Mouse (Mus musculus) forebrain, embryonic 13.5 days (tissue): ENCODE measurements at regions not wholly inside any gene's neighbourhood (a gene's known extent, or its start where the extent isn't known, plus 50 kb on each side); places are given as distances from the start of the nearest gene placed in this dataset.

ENCODE experiments used
- ATAC-seq: fragments of 200-750 bp; cut with Nextera tagmentation; 2 replicates; pipeline ENCODE4 v1.8.0; 2017
- H3K27ac ChIP-seq: fragments of 300-500 bp; sonication (generic); 2 replicates; pipeline ENCODE4 v1.5.1; 2015; ENCODE audit warnings: inconsistent platforms, mild to moderate bottlenecking, moderate library complexity
- H3K27me3 ChIP-seq: fragments of 300-500 bp; sonication (generic); 2 replicates; pipeline ENCODE4 v1.6.1; 2015; ENCODE audit warnings: mild to moderate bottlenecking, inconsistent platforms
- H3K36me3 ChIP-seq: fragments of 300-500 bp; sonication (generic); 2 replicates; pipeline ENCODE4 v1.6.1; 2015; ENCODE audit warnings: mild to moderate bottlenecking, inconsistent platforms; ENCODE audit not compliant: poor library complexity, severe bottlenecking
- H3K4me1 ChIP-seq: fragments of 300-500 bp; sonication (generic); 2 replicates; pipeline ENCODE4 v1.6.1; 2015; ENCODE audit warnings: inconsistent platforms
- H3K4me2 ChIP-seq: fragments of 300-500 bp; sonication (generic); 2 replicates; pipeline ENCODE4 v1.6.1; 2015; ENCODE audit warnings: inconsistent platforms, mild to moderate bottlenecking, moderate library complexity
- H3K4me3 ChIP-seq: fragments of 300-500 bp; sonication (generic); 2 replicates; pipeline ENCODE4 v1.5.1; 2015; ENCODE audit warnings: mild to moderate bottlenecking, inconsistent platforms
- H3K9ac ChIP-seq: fragments of 300-500 bp; sonication (generic); 2 replicates; pipeline ENCODE4 v1.6.1; 2015; ENCODE audit warnings: mild to moderate bottlenecking, inconsistent platforms
- H3K9me3 ChIP-seq: fragments of 300-500 bp; sonication (generic); replicated peaks from 2 replicates; pipeline ENCODE4 v1.6.1; 2016; ENCODE audit warnings: inconsistent platforms
- WGBS: fragments of 180-500 bp; shearing (Covaris S2); methylation state at CpG from one replicate; pipeline ENCODE4 v1.1.7; 2015; 5-methylcytosine and 5-hydroxymethylcytosine counted together

GRCm38 (mm10) chr8:26816977-26817376, 160.1 kb upstream of the Zfp703 start:
- 78% methylated on average over 7 of the region's 7 CpGs for WGBS
- no peak overlapping the region for H3K4me3 ChIP-seq
- H3K27ac ChIP-seq, result no peak overlapping the region
- no peaks in the 10 kb centered on the region for H3K27me3 ChIP-seq
- no peaks in the 10 kb centered on the region for H3K36me3 ChIP-seq
- H3K9me3 ChIP-seq, result no peaks in the 10 kb centered on the region
- no peak overlapping the region for H3K9ac ChIP-seq
- peaks cover 10% of the 10 kb centered on the region for H3K4me1 ChIP-seq
- ATAC-seq, result no peak
- H3K4me2 ChIP-seq, result no peak overlapping the region

- Histone ChIP-seq H3K9me3 (no peaks in the 10 kb centered on the region), H3K4me1 (no peaks in the 10 kb centered on the region), H3K9ac (no peak overlapping the region), H3K27ac (no peak overlapping the region), H3K27me3 (0 out of 2 replicates have a peak, but pooled peaks cover 4% of the 10 kb centered on the region), H3K4me2 (no peak overlapping the region), H3K4me3 (no peak overlapping the region), H3K36me3 (no peaks in the 10 kb centered on the region)
- WGBS, result 89% methylated on average over 8 of the region's 8 CpGs
- no peak for ATAC-seq
Measured at GRCm38 (mm10) chr8:26824189-26824941, 152.8 kb upstream of the Zfp703 start.

- H3K4me3 ChIP-seq, result no peak overlapping the region
- no peak for ATAC-seq
- H3K9me3 ChIP-seq, result no peaks in the 10 kb centered on the region
- H3K27me3 ChIP-seq, result 0 out of 2 replicates have a peak, but pooled peaks cover 4% of the 10 kb centered on the region
- no peak overlapping the region for H3K27ac ChIP-seq
- peaks cover 7% of the 10 kb centered on the region for H3K4me1 ChIP-seq
- no peak overlapping the region for H3K9ac ChIP-seq
- WGBS, result 56% methylated on average over 10 of the region's 10 CpGs
- no peaks in the 10 kb centered on the region for H3K36me3 ChIP-seq
- no peak overlapping the region for H3K4me2 ChIP-seq
Measured at GRCm38 (mm10) chr8:26828311-26828909, 148.7 kb upstream of the Zfp703 start.

- peaks cover 12% of the 10 kb centered on the region for H3K4me1 ChIP-seq
- H3K4me3 ChIP-seq, result no peak overlapping the region
- no peaks in the 10 kb centered on the region for H3K36me3 ChIP-seq
- H3K9ac ChIP-seq, result no peak overlapping the region
- ATAC-seq, result no peak
- WGBS, result 91% methylated on average over 4 of the region's 4 CpGs
- no peak overlapping the region for H3K27ac ChIP-seq
- no peaks in the 10 kb centered on the region for H3K9me3 ChIP-seq
- H3K4me2 ChIP-seq, result no peak overlapping the region
- H3K27me3 ChIP-seq, result 0 out of 2 replicates have a peak, but pooled peaks cover 4% of the 10 kb centered on the region
Measured at GRCm38 (mm10) chr8:26829313-26829712, 147.8 kb upstream of the Zfp703 start.

- Histone ChIP-seq H3K4me2 (no peak overlapping the region), H3K27ac (no peak overlapping the region), H3K4me3 (no peak overlapping the region), H3K9me3 (no peaks in the 10 kb centered on the region), H3K27me3 (peaks cover 10% of the 10 kb centered on the region; the same call in 1 of the 2 replicates), H3K4me1 (peaks cover 12% of the 10 kb centered on the region), H3K9ac (no peak overlapping the region), H3K36me3 (no peaks in the 10 kb centered on the region)
- ATAC-seq, result no peak
- 33% methylated on average over 5 of the region's 5 CpGs for WGBS
Measured at GRCm38 (mm10) chr8:26831148-26831547, 146.0 kb upstream of the Zfp703 start.

- Histone ChIP-seq H3K4me3 (no peak overlapping the region), H3K9me3 (no peaks in the 10 kb centered on the region), H3K4me2 (no peak overlapping the region), H3K9ac (no peak overlapping the region), H3K36me3 (no peaks in the 10 kb centered on the region), H3K27me3 (peaks cover 16% of the 10 kb centered on the region; the same call in 1 of the 2 replicates), H3K27ac (no peak overlapping the region), H3K4me1 (peaks cover 12% of the 10 kb centered on the region)
- 75% methylated on average over 6 of the region's 6 CpGs for WGBS
- ATAC-seq, result no peak
Measured at GRCm38 (mm10) chr8:26831790-26832189, 145.3 kb upstream of the Zfp703 start.

- ATAC-seq, result no peak
- WGBS, result 78% methylated on average over 3 of the region's 3 CpGs
Measured at GRCm38 (mm10) chr8:26832546-26832945, 144.6 kb upstream of the Zfp703 start.

GRCm38 (mm10) chr8:26833297-26833696, 143.8 kb upstream of the Zfp703 start:
- no peak overlapping the region for H3K27ac ChIP-seq
- H3K27me3 ChIP-seq, result peaks cover 16% of the 10 kb centered on the region; the same call in 1 of the 2 replicates
- H3K4me3 ChIP-seq, result no peak overlapping the region
- no peaks in the 10 kb centered on the region for H3K9me3 ChIP-seq
- H3K36me3 ChIP-seq, result no peaks in the 10 kb centered on the region
- ATAC-seq, result peak; percentile 74; the same call in 1 of the 2 replicates
- 3% methylated on average over 4 of the region's 4 CpGs for WGBS
- H3K9ac ChIP-seq, result no peak overlapping the region
- H3K4me2 ChIP-seq, result no peak overlapping the region
- peaks cover 12% of the 10 kb centered on the region for H3K4me1 ChIP-seq

More at GRCm38 (mm10) chr8:26832546-26832945, 144.6 kb upstream of the Zfp703 start:
- Histone ChIP-seq H3K4me1 (peaks cover 12% of the 10 kb centered on the region), H3K4me3 (no peak overlapping the region), H3K27ac (no peak overlapping the region), H3K9ac (no peak overlapping the region), H3K9me3 (no peaks in the 10 kb centered on the region), H3K36me3 (no peaks in the 10 kb centered on the region), H3K4me2 (no peak overlapping the region), H3K27me3 (peaks cover 16% of the 10 kb centered on the region; the same call in 1 of the 2 replicates)

GRCm38 (mm10) chr8:26833784-26834183, 143.3 kb upstream of the Zfp703 start:
- 65% methylated on average over 5 of the region's 5 CpGs for WGBS
- Histone ChIP-seq H3K4me1 (peaks cover 12% of the 10 kb centered on the region), H3K36me3 (no peaks in the 10 kb centered on the region), H3K27me3 (peaks cover 16% of the 10 kb centered on the region; the same call in 1 of the 2 replicates), H3K9me3 (no peaks in the 10 kb centered on the region), H3K4me2 (no peak overlapping the region), H3K27ac (no peak overlapping the region), H3K4me3 (no peak overlapping the region), H3K9ac (no peak overlapping the region)
- no peak for ATAC-seq

GRCm38 (mm10) chr8:26834604-26835003, 142.5 kb upstream of the Zfp703 start:
- H3K36me3 ChIP-seq, result no peaks in the 10 kb centered on the region
- WGBS, result 80% methylated on average over 13 of the region's 13 CpGs
- H3K4me1 ChIP-seq, result peaks cover 12% of the 10 kb centered on the region
- H3K4me2 ChIP-seq, result no peak overlapping the region
- H3K4me3 ChIP-seq, result no peak overlapping the region
- H3K9me3 ChIP-seq, result no peaks in the 10 kb centered on the region
- peaks cover 11% of the 10 kb centered on the region; the same call in 1 of the 2 replicates for H3K27me3 ChIP-seq
- H3K27ac ChIP-seq, result no peak overlapping the region
- no peak for ATAC-seq
- H3K9ac ChIP-seq, result no peak overlapping the region

- Histone ChIP-seq H3K27ac (no peak overlapping the region), H3K4me3 (no peak overlapping the region), H3K9me3 (no peaks in the 10 kb centered on the region), H3K9ac (no peak overlapping the region), H3K36me3 (no peaks in the 10 kb centered on the region), H3K4me2 (no peak overlapping the region), H3K4me1 (peaks cover 12% of the 10 kb centered on the region), H3K27me3 (peaks cover 11% of the 10 kb centered on the region; the same call in 1 of the 2 replicates)
- no peak for ATAC-seq
- WGBS, result 79% methylated on average over 8 of the region's 8 CpGs
Measured at GRCm38 (mm10) chr8:26835076-26835475, 142.0 kb upstream of the Zfp703 start.

- H3K27me3 ChIP-seq, result peaks cover 11% of the 10 kb centered on the region; the same call in 1 of the 2 replicates
- no peak overlapping the region for H3K27ac ChIP-seq
- no peak overlapping the region for H3K4me3 ChIP-seq
- no peaks in the 10 kb centered on the region for H3K36me3 ChIP-seq
- no peaks in the 10 kb centered on the region for H3K9me3 ChIP-seq
- H3K4me2 ChIP-seq, result no peak overlapping the region
- 79% methylated on average over 6 of the region's 6 CpGs for WGBS
- peaks cover 17% of the 10 kb centered on the region for H3K4me1 ChIP-seq
- no peak for ATAC-seq
- no peak overlapping the region for H3K9ac ChIP-seq
Measured at GRCm38 (mm10) chr8:26835616-26836015, 141.5 kb upstream of the Zfp703 start.
